Mouse (Mus musculus): ENCODE measurements around the gene Vmn1r221. TPM values are rescaled to one million over a fixed set of nuclear protein-coding genes. Genes with fewer than 3 reads are reported as not detected.

Vmn1r221 gene
- not detected for polyA plus RNA-seq (2014; fragmentation: Illumina TruSeq; extraction: RNeasy Lipid Tissue Mini Kit (QIAGEN cat#74804); ENCODE audit: low read depth, low replicate concordance)

GRCm38 (mm10) chr13:23213827-23214226 is at the start of gene Vmn1r221:
Gene Vmn1r221 (plus strand): TSS chr13:23214127.

GRCm38 (mm10) chr13:23187875-23188274 is 26.1 kb upstream of the Vmn1r221 start, which contains the start of gene Vmn1r220:
Gene Vmn1r220 (minus strand): TSS chr13:23187975.

GRCm38 (mm10) chr13:23235847-23236246 is 21.9 kb downstream of the Vmn1r221 start, which contains the start of gene Vmn1r222:
Gene Vmn1r222 (minus strand): TSS chr13:23235947.

GRCm38 (mm10) chr13:23246834-23247233 is 32.9 kb downstream of the Vmn1r221 start, which contains the start of gene Vmn1r223:
Gene Vmn1r223 (plus strand): TSS chr13:23247134.

Other genes starting within 250 kb of the Vmn1r221 start
- not detected for gene Vmn1r213, start 206.5 kb upstream of the Vmn1r221 start, polyA plus RNA-seq (2014; fragmentation: Illumina TruSeq; extraction: RNeasy Lipid Tissue Mini Kit (QIAGEN cat#74804); ENCODE audit: low read depth, low replicate concordance)
- gene Vmn1r214, start 183.7 kb upstream of the Vmn1r221 start, polyA plus RNA-seq (2014; fragmentation: Illumina TruSeq; extraction: RNeasy Lipid Tissue Mini Kit (QIAGEN cat#74804); ENCODE audit: low read depth, low replicate concordance), result not detected
- not detected for gene Vmn1r215, start 146.1 kb upstream of the Vmn1r221 start, polyA plus RNA-seq (2014; fragmentation: Illumina TruSeq; extraction: RNeasy Lipid Tissue Mini Kit (QIAGEN cat#74804); ENCODE audit: low read depth, low replicate concordance)
- gene Vmn1r217, start 95.9 kb upstream of the Vmn1r221 start, polyA plus RNA-seq (2014; fragmentation: Illumina TruSeq; extraction: RNeasy Lipid Tissue Mini Kit (QIAGEN cat#74804); ENCODE audit: low read depth, low replicate concordance), result not detected
- not detected for gene Vmn1r218, start 81.0 kb upstream of the Vmn1r221 start, polyA plus RNA-seq (2014; fragmentation: Illumina TruSeq; extraction: RNeasy Lipid Tissue Mini Kit (QIAGEN cat#74804); ENCODE audit: low read depth, low replicate concordance)
- not detected for gene Vmn1r219, start 54.8 kb upstream of the Vmn1r221 start, polyA plus RNA-seq (2014; fragmentation: Illumina TruSeq; extraction: RNeasy Lipid Tissue Mini Kit (QIAGEN cat#74804); ENCODE audit: low read depth, low replicate concordance)
- not detected for gene Vmn1r220, start 26.2 kb upstream of the Vmn1r221 start, polyA plus RNA-seq (2014; fragmentation: Illumina TruSeq; extraction: RNeasy Lipid Tissue Mini Kit (QIAGEN cat#74804); ENCODE audit: low read depth, low replicate concordance)
- gene Vmn1r222, start 21.8 kb downstream of the Vmn1r221 start, polyA plus RNA-seq (2014; fragmentation: Illumina TruSeq; extraction: RNeasy Lipid Tissue Mini Kit (QIAGEN cat#74804); ENCODE audit: low read depth, low replicate concordance), result not detected
- gene Vmn1r223, start 33.0 kb downstream of the Vmn1r221 start, polyA plus RNA-seq (2014; fragmentation: Illumina TruSeq; extraction: RNeasy Lipid Tissue Mini Kit (QIAGEN cat#74804); ENCODE audit: low read depth, low replicate concordance), result not detected
- gene Zfp322a, start 155.1 kb downstream of the Vmn1r221 start, polyA plus RNA-seq (2014; fragmentation: Illumina TruSeq; extraction: RNeasy Lipid Tissue Mini Kit (QIAGEN cat#74804); ENCODE audit: low read depth, low replicate concordance), result 13.4 TPM
- 5.0 TPM for gene Abt1, start 209.7 kb downstream of the Vmn1r221 start, polyA plus RNA-seq (2014; fragmentation: Illumina TruSeq; extraction: RNeasy Lipid Tissue Mini Kit (QIAGEN cat#74804); ENCODE audit: low read depth, low replicate concordance)